Mouse (Mus musculus): ENCODE results near the gene Dlg2.

DNA sequence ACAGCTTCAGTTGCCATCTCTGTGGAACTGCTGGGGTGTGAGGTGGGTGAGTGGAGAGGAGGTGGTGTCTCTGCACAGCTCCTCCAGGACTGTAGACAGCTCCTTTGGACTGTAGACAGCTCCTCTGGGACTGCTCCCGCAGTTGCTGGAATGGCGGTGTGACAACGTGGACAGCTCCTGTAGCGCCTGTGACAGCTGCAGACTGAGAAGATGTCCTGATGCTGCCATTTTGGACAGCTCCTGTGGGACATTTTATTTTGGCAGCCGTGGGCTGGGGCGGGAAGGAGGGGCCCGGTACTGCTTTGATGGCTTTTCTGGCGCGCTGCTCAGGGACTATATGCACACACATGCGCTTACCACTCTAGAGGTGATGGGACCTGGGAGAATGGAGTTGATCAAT lies 16.1 kb upstream of the Dlg2 start:
- no peak for TF ChIP-seq EP300 (IDR thresholded peaks at IDR 0.05; ENCODE audit: insufficient read depth, low read depth, low read length)
- no peak for TF ChIP-seq POLR2A (IDR thresholded peaks at IDR 0.05; ENCODE audit: insufficient read depth, low read length)
- no peak for TF ChIP-seq CTCF (IDR thresholded peaks at IDR 0.05; ENCODE audit: low read depth, low read length)

All from ES-Bruce4 (cell line).